Mouse (Mus musculus): ENCODE measurements around the gene Gm21854. TPM values are rescaled to one million over a fixed set of nuclear protein-coding genes. Genes with fewer than 3 reads are reported as not detected.

Gm21854 gene
- not detected in 2 replicates for polyA plus RNA-seq (2012; rRNA removed)

GRCm38 (mm10) chrY:5656686-5657085 is at the start of gene Gm21854:
Gm21854 (plus strand) TSS chrY:5656986.

Other genes with a start within 250 kb of the Gm21854 start
- not detected in 2 replicates for gene Gm20914, start 69.0 kb downstream of the Gm21854 start, polyA plus RNA-seq (2012; rRNA removed)
- not detected in 2 replicates for gene Gm28171, start 136.4 kb downstream of the Gm21854 start, polyA plus RNA-seq (2012; rRNA removed)

Data from central nervous system, embryonic 11.5 days (tissue).